Mouse (Mus musculus) c-Kit-positive CD71-negative TER-119-negative erythroid progenitor cells, embryonic 14.5 days (primary cell): ENCODE results near the gene Rbms2.
"Not testable (repeated sequence)": the region's sequence is repeated elsewhere in the genome, so short reads cannot be mapped to it uniquely, and the experiment has no call there.

Experiments used
- DNase-seq: peaks from one replicate; pipeline ENCODE4 v3.0.0-alpha.2; 2013; ENCODE audit warnings: low read depth

The Rbms2 gene

DNA sequence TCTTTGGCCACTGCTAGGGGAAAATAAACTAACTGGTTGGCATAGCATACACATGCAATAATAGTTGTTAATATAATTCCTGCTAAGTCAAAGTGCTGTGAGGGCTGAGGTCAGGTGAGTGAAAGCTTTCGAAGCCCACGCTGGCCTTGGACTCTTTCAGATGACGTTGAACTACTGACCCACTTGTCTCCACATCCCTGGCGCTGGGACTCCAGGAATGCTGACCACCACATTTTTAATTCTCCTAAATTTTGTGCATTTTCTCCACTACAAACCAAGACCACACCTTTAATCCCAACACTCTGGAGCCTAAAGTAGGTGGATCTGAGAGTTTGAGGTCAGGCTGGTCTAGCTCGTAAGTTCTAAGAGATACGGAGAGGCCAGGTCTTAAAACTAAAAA lies 13.0 kb upstream of the Rbms2 start:
- DNase-seq, result no peak

- DNase-seq, result not testable (repeated sequence)
Observed at GRCm38 (mm10) chr10:128192030-128192766, 12.1 kb upstream of the Rbms2 start.

DNA sequence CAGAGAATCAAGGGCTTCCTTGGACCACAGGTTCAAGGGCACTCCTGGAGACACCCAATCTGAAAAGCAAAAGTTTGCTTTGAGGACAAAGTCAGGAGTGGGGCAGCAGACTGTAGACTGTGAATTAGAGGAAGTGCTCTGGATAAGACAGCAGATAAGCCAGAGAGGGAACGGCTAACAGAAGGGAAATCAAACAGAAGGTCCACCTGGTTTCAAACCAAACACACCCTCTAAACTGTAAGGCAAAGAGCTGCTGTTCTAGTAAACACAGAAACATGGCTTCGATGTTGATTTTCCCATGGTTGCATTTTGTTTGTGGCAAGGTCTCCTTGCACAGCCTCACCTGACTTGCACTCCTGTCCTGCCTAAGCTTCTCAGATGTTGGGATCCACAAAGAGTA lies 11.4 kb upstream of the Rbms2 start:
- no peak for DNase-seq

DNA sequence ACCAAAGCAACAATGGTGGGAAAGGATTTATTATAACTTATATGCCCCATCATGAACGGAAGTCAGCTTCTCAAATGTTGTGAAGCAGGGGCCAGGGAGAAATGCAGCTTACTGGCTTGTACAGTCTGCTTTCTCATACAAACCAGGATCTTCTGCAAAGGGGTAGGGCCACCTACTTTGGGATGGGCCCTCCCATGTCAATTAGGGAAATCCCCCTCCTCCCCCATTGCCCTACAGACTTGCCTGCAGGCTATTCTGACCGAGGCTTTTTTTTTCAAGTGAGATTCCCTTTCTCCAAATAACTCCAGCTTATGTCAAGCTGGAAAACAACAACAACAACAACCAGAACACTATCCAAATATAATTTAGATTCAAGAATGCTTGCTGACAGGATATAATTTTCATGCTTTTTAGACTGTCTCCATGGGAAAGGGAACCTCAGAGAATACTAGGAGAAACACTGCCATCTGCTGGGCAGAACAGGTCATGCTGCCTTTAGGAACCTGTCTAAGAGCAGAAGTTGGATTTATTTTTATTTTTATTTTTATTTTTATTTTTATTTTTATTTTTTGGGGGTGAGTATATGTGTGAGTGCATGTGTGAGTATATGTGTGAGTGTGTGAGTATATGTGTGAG lies 8.3 kb upstream of the Rbms2 start:
- peak; percentile 81 for DNase-seq

DNA sequence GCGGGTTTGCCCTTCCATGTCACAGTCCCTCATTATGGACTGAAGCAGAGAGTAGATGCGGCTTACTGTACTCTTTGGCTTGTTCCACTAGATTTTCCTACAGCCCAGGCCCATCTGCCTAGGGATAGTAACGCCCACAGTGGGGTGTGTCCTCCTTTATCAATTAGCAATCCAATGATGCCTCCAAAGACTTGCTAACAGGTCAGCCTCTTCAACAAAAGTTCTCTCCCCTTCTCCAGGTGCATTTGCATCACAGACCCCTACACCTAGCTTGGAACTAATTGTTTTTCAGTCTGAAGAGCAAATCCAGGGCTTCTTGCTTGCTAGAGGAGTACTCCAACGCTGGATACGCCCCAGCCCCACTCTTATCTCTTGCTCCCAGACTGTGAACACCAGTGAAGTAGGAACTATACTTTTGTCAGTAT lies 7.1 kb upstream of the Rbms2 start:
- no peak for DNase-seq

DNA sequence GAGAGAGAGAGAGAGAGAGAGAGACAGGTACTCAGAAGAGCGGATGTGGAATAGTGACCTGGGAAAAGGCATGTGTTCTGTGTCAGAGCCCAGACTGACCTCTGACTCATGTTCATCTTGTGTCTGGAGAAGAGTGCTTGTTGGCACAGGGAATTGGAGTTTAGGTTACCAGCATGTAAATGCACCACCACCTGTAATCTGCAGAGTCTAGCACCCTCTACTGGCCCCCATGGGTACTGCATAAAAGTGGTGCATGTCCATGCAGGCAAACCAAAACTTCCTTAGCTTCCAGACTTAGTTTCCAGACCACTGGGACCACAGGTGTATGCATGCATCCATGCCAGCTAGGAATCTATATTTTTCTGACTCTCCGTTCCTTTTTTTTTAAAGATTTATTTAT lies 5.9 kb upstream of the Rbms2 start:
- DNase-seq, result peak; percentile 88

DNA sequence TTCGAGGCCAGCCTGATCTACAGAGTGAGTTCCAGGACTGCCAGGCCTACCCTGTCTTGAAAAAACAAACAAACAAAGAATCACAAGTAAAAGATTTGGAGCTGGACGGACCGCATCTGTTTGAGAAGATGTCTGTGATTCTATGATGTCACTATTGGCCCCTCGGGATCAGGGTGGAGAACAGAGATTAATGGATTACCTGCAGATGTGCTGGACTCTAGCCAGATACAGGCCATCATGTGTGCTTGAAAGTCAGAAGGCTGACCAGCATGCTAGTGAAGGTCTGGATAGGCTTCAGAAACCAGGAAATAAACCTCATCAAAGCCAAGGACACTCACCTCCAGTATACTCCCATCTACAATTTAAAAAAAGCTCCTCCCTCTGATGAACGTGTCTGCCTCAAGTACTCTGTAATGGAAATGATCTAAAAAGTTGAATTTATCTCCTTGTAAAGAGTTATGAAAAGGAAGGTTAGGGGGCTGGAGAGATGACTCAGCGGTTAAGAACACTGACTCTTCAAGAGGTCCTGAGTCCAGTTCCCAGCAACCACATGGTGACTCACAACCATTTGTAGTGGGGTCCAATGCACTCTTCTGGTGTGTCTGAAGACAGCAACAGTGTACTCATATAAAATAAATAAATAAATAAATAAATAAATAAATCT lies 5.3 kb upstream of the Rbms2 start:
- no peak for DNase-seq

- DNase-seq, result no peak
Observed at GRCm38 (mm10) chr10:128184296-128184695, 4.2 kb upstream of the Rbms2 start.

DNA sequence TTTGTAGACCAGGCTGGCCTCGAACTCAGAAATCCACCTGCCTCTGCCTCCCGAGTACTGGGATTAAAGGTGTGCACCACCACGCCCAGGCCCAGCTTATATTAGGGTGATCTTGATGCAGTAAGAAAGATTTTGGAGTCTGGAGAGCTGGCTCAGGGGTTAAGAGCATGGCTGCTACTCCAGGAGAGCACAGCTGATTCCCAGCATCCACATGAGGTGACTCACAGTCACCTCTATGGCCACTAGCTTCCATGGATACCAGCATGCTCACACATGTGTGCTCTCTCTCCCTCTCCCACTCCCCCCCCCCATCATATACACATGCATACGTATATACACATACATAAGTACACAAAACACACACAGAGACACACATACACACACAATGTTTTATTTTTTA lies 2.8 kb downstream of the Rbms2 start:
- no peak for DNase-seq

- peak; percentile 52 for DNase-seq
Observed at GRCm38 (mm10) chr10:128175996-128176755, 3.9 kb downstream of the Rbms2 start.

DNA sequence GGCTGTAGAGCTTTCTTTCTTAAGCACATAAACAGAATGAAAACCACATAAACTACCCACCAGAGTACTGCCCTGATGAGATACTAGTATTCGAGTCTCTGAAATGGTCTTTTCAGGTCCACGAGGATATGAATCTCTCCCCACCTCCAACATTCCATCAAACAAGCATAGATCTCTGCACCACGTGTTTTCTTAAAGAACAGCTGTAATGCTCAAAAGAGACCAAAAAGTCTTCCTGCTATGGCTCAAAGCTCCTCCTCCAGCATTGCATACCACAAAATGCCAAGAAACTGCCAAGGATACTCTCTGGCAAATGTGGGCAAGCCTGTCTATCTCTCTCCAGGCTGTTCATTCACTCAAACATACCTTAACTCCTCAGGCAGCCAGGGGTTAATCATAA lies 4.8 kb downstream of the Rbms2 start:
- no peak for DNase-seq

- not testable (repeated sequence) for DNase-seq
Observed at GRCm38 (mm10) chr10:128171348-128171747, 8.7 kb downstream of the Rbms2 start.

DNA sequence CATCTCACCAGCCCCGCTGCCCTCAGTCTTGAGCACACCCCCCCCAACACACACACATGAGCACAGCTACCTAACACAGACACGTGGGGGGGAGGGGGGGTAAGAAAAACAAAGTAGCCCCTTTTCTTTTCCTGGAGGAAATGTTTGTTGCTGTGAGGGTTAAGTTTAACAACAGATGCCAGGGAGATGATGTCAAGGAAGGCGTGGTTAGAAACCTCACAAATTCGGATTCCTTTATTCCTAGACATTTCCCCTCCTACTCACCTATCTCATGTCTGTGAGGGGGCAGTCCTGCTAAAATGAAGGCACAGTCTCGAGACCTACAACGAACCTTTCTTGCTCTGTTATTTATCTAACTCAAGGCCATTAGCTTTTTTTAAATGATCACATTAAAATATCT lies 13.0 kb downstream of the Rbms2 start:
- no peak for DNase-seq

- DNase-seq, result not testable (repeated sequence)
Observed at GRCm38 (mm10) chr10:128165726-128166125, 14.4 kb downstream of the Rbms2 start.

GRCm38 (mm10) chr10:128153978-128154377 lies 26.1 kb downstream of the Rbms2 start:
- no peak for DNase-seq

DNA sequence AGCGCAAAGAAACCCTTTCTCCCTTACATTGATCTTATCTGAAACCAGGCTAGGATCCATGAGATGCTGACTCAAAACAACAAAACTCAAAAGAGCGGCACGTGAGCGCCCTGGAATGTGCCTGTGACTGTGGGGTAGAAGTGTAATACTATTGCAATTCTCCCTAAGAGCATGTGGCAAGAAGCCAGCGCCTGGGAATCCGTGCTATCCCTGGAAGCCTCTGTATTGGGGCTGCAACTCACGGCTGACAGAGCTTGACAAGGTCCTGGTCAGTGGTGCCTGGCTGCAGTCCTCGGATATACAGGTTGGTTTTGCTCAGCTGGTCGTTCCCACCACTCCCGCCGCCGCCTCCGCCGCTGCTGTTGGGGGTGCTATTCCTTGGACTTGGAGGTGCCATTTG lies 29.2 kb downstream of the Rbms2 start:
- DNase-seq, result no peak

DNA sequence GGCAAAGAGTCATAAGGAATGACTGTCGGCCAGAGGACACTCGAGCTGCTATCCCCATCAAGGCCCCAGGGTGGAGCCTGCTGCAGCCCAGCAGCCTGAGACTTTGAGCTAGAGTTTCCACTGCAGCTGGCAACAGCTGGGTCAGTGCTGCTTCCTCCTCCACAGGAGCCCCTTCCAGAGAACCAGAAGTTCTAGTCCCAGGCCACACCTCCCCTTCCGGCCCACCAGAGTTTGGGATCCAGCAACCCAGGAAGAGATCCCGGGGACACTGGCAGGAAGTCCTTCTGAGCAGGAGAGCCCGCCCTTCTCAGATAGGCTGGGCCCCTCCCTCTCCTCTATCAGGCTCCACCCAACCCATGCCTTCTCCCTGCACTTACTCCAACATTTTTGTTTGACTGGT lies 30.5 kb downstream of the Rbms2 start:
- peak; percentile 47 for DNase-seq

- no peak for DNase-seq
Observed at GRCm38 (mm10) chr10:128148789-128149365, 31.2 kb downstream of the Rbms2 start.

DNA sequence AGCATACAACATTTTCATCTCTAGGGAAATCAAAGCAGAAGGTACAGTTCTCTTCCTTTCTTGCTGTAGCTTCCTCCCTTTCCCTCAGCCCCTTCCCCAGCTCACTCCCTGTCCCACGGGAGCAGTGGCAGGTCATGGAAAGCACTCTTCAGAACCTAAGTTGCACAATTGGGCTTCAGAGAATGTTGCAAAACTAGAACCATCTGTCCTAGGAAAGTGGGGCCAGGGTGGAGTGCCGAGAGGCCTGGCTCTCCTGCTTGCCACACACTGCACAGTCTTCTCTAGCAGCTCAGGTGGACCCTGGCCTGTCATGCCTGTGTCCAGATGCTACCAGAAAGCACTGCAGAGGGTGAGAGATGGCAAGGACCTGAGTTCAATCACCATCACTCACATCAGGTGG lies 35.1 kb downstream of the Rbms2 start:
- no peak for DNase-seq

DNA sequence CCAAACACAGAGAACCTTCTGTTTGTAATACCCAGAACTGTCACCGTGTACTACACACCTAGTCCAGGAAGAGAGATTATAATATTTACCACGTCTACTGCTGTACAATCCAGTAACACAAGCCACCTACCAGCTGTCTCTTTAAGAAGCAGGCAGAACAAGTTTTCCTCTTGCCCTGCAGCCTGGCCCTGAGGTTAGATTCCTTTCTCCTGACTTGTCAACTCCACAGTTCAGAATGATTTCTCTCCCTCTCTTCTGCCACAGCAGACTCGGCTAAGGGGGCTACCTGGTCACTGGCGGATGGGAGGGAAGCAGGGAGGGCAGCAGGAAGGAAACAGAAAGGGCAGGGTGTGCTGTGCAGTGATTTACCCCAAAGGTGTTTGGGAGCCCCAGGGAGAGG lies 36.4 kb downstream of the Rbms2 start:
- DNase-seq, result no peak

GRCm38 (mm10) chr10:128142165-128142564 lies 37.9 kb downstream of the Rbms2 start:
- no peak for DNase-seq
